Mouse (Mus musculus) kidney, postnatal 14 days (tissue): ENCODE measurements around the gene Pygm.

Experiments
- DNase-seq: peaks from one replicate; pipeline ENCODE4 v3.0.0; 2022; ENCODE audit warnings: mixed read lengths

Pygm gene

DNA sequence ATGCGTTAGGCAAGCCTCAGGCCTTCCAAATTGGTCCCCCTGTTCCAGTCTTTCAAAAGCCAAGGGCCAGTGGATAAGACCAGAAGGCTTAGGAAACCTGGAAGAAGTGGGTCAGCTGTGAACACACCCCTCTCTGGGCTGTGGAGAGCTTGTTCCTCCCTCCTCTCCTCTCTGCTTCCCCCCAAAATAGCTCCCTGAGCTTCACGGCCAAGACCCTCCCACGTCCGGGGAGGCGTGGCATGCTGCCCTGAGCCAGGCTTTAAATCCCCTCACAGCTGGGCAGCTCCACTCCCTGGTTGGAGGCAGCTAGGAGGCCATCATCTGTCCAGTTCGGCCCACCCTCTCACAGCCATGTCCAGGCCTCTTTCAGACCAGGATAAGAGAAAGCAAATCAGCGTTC, at the start of gene Pygm:
Gene Pygm, plus strand, starts transcription at position 272 of the 400 bp plus-strand sequence.
- DNase-seq: peak; percentile 85

DNA sequence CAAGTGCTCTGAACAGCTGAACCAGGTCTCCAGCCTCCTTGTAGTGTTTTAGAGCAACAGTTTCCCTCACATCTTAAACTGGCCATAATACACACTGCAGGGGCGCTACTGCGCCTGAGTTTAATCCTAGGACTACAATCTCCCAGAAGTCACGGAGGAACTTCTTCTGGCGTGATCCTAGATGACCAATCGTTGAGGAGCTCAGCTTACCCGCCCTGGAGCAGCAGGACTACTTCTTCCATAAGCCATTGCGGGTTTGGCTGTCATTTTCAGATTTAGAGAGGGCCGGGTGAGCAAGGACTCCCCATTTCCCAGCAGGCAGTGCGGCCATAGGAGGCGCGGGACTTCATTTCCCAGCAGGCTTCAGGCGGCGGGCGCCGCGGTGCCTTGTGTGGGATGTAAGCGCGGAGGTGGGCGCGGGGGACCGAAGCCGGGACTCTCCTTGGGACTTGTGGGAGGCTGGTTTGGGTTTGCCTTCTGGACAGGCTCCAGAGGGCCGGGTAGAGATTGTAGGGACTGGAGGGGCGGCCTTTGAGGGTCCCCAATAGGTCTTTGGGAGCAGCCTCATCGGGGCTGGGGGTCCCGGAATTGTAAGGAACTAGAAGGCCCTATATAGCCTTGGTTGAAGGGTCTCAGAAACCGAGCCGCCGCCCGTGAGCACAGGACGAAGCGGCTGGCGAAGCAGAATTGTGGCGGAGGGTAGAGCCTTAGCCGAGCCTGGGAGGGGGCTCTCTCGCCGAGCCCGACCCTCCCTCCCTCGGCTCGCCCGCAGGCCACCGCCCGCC, 49.3 kb upstream of the Pygm start, which contains the start of gene Men1:
Gene Men1, plus strand, starts transcription at position 307 of the 785 bp plus-strand sequence.
- peak; percentile 97 for DNase-seq

DNA sequence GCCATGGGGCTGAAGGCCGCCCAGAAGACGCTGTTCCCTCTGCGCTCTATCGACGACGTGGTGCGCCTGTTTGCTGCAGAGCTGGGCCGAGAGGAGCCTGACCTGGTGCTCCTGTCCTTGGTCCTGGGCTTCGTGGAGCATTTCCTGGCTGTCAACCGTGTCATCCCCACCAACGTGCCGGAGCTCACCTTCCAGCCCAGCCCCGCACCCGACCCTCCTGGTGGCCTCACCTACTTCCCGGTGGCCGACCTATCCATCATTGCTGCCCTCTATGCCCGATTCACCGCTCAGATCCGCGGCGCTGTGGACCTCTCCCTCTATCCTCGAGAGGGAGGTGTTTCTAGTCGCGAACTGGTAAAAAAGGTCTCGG, 48.8 kb upstream of the Pygm start:
- peak; percentile 36 for DNase-seq

DNA sequence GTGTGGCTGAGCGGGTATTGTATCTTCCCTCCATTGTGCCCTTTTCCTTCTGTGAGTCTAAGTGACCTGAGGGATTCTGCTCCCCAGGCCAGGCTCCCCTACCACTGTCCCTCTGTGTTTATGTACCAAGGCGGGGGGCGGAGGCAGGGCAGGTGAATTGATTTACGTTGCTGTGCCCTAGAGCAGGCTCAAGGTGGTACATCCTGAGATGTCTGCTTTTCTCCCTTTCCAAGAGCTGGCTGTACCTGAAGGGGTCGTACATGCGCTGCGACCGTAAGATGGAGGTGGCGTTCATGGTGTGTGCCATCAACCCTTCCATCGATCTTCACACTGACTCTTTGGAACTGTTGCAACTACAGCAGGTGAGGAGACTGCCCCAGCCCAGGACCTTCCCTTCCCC, 47.3 kb upstream of the Pygm start:
- DNase-seq: no peak

DNA sequence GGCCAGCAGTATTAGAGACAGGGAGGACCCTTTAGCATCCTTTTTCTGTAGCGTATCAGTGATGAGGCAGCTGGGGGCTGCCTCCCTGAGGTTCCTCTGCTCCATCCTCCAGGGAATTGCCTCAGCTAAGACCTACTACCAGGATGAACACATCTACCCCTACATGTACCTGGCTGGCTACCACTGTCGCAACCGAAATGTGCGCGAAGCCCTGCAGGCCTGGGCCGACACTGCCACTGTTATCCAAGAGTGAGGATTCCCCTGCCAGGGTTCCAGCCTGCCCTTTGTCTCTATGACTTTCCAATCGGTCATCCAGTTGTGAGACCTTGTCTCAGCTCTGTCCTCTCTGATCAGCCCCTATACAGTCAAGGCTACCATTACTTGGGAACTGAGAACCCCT, 46.0 kb upstream of the Pygm start:
- no peak for DNase-seq

DNA sequence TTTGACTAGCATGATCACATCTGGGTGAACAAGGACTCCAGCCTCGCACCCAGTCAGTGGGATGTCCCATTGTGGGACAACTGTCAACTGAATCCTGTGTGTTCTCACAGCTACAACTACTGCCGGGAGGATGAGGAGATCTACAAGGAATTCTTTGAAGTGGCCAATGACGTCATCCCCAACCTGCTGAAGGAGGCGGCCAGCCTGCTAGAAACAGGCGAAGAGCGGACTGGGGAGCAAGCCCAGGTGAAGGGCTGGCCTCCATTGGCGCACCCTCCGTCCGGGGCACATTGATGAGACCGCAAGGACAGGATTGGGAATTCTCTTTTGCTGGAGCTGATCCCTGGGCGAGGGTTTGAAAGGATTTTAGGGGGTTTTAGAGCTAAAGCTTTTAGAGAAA, 45.5 kb upstream of the Pygm start:
- DNase-seq: no peak

DNA sequence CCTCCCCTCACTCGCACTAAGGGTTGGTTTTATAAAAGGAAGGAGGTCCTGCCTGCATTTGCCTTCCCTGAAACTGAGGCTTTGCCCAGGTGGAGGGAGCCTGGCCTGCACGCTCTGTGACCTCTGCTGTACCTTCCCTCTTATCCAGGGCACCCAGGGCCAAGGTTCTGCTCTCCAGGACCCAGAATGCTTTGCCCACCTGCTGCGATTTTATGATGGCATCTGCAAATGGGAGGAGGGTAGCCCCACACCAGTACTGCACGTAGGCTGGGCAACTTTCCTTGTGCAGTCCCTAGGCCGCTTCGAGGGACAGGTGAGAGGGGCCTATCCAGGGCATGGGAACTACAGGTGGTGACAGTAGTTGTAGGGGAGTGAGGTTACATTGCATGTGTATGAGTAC, 45.0 kb upstream of the Pygm start:
- DNase-seq: no peak

DNA sequence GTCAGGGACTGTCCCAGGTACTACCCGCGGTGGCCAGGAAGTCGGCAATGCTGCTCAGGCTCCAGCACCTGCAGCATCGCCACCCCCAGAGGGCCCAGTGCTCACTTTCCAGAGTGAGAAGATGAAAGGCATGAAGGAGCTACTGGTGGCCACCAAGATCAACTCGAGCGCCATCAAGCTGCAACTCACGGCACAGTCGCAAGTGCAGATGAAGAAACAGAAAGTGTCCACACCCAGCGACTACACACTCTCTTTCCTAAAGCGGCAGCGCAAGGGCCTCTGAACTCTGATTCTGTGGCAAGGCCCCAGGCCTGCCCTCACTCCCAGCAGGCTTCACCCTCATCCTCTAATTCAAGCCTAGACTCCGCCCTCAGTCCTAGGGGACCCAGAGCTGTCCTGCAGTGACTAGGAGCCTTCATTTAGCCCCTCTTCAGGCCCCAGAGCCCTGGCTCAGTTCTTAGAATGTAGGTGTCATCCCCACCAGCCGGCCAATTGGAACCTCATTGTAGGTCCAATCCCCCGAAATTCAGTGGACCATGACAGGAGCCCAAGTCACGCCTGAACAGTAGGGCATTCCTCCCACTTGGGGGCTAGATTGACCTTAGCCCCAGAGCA, 44.2 kb upstream of the Pygm start:
- DNase-seq: peak; percentile 85

DNA sequence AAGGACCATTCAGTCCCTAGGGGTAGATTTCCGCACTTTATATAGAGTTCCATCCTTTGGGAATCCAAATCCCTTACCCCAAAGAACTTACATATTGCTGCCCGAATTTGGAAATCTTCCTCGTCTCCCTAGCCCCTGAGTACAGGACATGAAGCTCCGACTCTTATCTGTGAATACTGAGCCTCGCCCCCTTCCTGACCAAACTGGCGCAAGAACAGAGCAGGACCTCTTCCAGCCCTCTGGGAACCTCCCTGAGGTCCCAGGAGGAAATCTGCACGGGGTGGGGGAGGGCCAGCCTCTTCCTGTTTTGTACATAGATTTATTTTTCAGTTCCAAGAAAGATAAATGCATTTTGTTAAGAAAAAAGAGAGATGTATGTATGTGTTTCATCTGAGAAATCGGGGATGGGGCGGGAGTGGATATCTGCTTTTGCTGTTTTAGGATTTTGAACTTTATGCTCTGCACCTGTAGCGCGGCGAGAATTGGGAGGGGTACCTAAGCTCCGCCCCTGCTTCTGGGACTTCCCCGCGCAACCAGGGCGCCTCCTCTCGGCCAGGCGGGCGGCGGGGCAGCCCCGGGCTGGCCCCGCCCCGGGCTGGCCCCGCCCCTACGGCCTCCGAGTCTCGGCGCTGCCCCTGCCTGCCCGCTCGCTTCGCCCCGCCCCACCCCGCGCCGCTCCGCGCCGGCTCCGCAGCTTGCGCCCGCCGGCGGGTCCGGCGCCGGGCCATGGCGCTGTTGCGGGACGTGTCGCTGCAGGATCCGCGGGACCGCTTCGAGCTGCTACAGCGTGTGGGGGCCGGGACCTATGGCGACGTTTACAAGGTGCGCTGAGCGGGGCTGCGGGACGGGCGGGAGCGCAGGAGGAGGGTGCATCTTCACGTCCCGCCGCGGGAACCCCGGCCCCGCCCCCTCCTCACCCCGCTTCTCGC, 43.4 kb upstream of the Pygm start, which contains the start of gene Map4k2:
Gene Map4k2, plus strand, starts transcription at position 612 of the 929 bp plus-strand sequence.
- DNase-seq: peak; percentile 95

DNA sequence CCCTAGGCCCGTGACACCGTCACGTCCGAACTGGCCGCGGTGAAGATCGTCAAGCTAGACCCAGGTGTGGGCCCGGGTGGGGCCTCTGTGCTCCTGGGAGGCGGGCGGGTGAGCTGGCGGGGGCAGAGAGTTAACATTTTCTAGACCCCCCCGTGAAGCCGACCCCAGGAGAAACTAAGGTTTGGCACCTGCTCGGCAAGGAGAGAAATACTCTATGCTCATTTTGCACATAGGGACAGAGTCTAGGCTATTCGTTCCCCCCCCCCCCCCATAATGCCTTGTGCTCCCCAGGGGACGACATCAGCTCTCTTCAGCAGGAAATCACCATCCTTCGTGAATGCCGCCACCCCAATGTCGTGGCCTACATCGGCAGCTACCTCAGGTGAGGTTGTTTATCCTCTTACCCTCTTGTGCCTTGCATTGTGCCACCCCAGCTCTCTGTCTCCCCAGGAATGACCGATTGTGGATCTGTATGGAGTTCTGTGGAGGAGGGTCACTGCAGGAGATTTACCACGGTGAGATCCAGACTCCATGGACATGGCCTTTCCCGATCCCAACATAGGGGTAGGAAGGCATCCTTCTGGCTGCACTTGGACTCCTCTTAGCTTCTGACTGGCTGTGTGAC, 42.6 kb upstream of the Pygm start:
- no peak for DNase-seq

DNA sequence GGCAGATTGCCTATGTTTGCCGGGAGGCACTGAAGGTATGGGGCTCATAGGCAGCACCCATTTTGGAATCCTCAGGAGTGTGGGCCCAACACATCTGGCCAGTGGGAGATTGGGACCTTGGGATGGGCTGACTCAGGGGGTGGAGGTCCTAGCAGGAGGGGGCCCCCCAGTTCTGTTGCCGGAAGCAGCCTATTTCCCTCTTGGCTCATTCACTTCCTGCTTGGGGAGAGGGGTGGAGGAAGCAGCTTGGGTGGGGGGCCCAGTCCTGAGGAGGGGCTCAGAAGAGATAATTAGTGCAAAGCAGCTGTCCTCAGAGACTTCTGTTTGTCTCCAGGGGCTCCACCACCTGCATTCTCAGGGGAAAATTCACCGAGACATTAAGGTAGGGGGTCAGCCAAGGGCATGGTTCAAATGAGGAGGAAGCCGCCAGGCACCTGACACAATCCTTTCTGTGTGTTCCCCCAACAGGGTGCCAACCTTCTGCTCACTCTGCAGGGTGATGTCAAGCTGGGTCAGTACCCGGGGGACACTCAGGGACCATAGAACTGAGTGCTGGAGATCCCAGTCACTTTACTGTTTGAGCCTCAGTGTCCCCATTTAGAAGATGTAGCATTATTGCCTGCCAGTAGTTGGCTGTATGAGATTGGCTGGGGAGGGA, 41.8 kb upstream of the Pygm start:
- peak; percentile 35 for DNase-seq

DNA sequence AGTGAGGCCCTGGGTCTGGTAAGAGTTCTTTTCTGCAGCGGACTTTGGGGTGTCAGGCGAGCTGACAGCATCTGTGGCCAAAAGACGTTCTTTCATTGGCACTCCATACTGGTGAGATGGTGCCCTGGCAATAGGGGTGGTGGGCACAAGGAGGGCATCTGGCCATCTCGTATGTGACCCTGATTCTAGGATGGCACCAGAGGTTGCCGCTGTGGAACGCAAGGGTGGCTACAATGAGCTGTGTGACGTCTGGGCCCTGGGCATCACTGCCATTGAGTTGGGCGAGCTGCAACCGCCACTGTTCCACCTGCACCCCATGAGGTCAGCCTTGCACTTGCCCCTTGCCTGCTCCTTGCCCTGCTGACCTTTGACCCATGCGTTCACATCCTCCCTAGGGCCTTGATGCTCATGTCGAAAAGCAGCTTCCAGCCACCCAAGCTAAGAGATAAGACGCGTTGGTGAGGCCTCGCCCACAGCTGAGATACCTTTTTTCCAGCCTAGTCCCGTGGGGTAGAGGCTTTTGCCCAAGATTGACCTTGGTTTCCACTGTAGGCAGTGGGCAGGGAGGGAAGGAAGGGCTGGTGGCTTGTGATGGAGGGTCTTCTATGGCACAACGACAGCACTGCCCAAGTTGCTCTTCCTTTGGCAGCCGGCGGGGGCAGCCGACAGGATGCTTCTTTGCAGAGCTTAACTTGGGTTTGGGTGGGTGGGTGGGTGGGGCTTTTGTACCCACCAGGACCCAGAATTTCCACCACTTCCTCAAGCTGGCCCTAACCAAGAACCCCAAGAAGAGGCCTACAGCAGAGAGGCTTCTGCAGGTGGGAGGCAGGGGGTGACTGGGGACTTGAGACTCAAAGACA, 40.9 kb upstream of the Pygm start:
- no peak for DNase-seq

DNA sequence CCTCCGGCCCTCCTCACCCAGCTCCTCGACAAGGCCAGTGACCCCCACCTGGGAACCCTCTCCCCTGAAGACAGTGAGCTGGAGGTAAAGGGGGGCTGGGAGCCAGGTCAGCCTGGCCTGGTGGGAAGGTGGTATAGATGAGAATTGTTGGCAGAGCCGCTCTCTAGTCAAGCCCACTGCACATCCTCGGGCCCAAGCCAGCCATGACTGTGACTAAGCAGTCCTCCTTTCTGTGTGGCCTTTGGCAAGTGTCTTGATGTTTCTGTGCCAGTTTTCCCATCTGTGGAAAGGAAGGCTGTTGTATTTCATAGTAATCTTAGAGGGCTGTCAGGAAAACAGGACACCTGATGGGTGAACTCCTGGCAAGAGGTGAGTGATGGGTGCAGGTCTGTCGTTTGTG, 40.2 kb upstream of the Pygm start:
- no peak for DNase-seq

DNA sequence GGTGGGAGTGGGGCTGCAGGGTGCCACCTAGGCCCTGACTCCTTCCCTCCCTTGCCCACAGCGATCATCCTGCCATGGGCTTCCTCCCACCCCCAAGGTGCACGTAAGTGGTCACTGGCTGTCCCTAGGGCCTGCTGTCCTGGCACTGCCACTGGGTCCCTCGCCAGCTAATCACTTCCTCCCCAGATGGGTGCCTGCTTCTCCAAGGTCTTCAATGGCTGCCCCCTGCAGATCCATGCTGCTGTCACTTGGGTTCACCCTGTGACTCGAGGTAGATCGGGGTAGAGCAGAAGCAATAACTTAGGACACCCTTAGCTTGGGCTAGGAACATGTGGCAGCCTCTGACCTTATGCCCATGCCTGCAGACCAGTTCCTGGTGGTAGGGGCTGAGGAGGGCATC, 38.2 kb upstream of the Pygm start:
- no peak for DNase-seq

DNA sequence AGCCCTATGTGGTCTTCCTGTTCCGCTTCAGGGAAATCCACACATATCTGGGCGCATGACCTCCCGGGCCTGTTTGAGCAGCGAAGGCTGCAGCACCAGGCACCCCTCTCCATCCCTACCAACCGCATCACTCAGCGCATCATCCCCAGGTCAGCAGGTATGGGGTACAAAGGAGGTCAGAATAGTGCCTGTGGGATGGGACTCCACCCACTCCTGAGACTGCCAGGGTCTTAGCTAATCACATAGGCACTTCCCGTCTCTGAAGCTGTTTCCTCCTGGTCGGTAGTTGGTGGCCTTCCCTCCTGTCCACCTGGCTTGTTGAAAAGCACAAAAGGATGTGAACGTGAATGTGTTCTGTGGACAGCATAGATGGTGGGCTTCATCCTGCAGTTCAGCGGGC, 37.5 kb upstream of the Pygm start:
- DNase-seq: no peak

DNA sequence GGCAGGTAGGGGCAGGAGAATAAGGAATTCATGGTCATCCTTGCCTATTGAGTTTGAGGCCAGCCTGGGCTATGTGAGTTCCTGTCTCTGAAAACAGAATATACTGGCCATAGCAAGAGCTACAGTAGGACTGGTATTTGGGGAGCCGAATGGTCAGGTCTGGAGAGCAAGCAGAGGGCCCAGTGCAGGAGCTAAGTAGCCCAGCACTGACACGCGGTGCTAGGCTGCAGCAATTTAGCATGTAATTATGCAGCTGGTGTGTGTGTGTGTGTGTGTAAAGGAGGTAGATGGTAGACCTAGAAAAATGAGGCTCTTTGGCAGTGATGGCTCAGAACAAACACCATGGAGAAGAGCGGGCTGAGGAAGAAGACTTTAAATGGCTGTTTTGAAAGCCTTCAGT, 36.6 kb upstream of the Pygm start:
- DNase-seq: no peak

DNA sequence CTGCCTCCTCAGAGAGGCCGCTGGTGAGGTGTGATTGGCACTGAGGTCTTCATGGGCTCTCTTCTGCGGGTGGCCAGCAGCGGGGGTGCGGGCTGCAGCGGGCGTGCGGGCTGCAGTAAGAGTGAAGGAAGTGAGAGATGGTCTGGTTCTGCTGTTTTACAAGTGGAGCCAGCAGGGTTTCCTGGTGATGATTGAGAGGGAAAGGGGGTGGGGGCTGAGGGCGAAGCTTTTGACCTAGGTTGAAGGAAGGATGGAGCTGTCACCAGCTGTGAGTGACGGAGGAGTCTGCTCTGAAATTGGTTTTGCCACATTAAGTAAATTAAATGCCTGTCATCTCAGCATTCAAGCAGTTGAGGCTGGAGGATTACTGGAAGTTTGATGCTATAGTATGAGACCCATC, 35.5 kb upstream of the Pygm start:
- DNase-seq: peak; percentile 33

DNA sequence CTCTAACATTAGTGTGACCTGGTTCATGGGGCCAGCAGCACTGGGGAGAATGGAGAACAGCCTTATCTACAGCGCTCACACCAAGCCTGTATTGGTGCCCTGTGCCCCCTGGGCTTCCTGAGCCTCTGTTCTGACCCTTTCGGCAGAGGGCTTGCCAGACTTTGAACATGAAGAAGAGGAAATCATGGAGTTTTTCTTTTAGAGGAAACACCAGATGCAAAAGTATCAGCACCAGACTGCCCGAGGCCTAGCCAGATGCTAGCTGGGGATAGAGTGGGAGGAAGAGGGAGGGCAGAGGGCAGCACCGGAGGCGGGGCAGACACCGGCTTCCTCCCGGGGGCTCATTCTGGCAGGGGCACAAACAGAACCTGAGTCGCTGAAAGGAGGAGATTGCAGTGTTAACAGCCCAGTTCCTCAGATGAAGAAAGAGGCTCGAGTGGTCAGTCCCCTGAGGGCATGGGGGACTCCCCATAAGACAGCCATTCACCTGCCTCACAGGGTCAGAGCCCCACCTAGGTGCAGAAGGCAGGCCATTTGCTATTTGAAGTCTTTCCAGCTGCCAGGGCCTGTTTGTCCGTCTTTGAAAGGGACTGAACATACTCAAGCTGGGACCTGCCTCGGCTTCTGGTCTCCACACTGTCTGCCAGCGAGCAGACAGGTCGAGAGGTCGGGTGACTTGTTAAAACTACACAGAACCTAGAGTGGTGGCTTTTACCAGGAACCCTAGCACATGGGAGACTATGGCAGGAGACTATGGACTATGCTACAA, 34.8 kb upstream of the Pygm start:
- peak; percentile 70 for DNase-seq

DNA sequence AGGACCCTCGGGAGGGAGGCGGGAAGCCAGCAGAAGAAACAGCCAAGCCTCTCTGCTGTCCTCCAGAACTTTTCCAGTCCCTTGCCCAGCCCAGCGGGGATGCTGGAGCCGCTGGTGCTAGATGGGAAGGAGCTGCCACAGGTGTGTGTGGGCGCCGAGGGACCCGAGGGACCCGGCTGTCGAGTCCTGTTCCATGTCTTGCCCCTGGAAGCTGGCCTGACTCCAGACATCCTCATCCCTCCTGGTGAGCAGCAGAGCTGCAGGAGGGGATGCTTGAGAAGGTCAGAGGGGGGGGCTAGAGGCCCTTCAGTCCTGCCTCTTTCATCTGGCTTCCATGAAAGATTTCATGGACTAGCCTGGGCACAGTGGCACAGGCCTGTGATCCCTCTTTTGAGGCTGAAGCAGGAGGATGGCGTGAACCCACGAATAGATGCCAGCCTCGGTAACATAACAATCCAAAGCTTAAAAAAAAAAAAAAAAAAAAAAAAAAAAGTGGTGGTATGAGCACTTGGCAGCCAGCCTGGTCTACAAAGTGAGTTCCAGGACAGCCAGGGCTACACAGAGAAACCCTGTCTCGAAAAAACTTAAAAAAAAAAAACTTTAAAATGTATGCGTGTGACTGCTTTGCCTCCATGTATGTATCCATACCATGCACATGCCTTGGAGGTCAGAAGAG, 32.6 kb upstream of the Pygm start:
- DNase-seq: no peak

DNA sequence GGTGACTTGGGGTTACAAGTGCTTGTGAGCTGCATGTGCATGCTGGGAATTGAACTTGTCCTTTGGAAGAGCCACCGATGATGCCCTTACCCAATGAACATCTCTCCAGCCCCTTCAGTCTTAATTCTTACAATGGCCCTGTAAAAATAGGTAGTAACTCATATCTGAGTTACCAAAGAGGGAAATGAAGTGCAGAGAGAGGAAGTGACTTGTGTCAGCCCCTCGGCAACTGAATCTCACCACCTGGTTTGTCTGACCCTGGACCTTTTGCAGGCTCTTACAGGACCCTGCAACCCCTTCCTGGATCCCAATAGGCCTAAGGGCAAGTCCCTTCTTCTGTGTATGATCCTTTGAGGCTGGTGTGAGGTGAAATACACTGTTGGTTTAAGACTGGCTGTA, 32.1 kb upstream of the Pygm start:
- no peak for DNase-seq
